Mouse (Mus musculus): ENCODE results near the gene Taf3. TPM values are rescaled to one million over a fixed set of nuclear protein-coding genes. Genes with fewer than 3 reads are reported as not detected.

Taf3 gene
- total and polyA plus RNA-seq, 3 experiments = 3.1 to 13.4 (median 6.0) TPM

GRCm38 (mm10) chr2:9875676-9876357 is 172.6 kb downstream of the Taf3 start:
- H3K4me2 ChIP-seq (ENCODE audit: insufficient read depth, low read depth, poor library complexity, severe bottlenecking) = no peak overlapping the region
- dilution Hi-C loops (cut with MboI; ENCODE audit: extremely low pct_ligation_motif_present, extremely low pct_unique_long_range_greater_than_20kb, low sequenced_read_pairs) = no loop called here
- H3K9ac ChIP-seq (ENCODE audit: insufficient read depth, low read depth) = no peak overlapping the region
- H3K4me1 ChIP-seq (ENCODE audit: control insufficient read depth in 1 of 2, insufficient read depth in 2 of 2) = peaks cover 4 to 23% of the 10 kb centered on the region in 2 experiments; a peak in 3 of 4 replicates
- H3K36me3 ChIP-seq (replicated peaks in 1 of 2; ENCODE audit: control insufficient read depth in 1 of 2, insufficient read depth in 1 of 2, low read length in 1 of 2) = peaks cover 0 to 3% of the 10 kb centered on the region in 2 experiments
- peaks cover 3% of the 10 kb centered on the region for H3K9me3 ChIP-seq (replicated peaks; ENCODE audit: low read length)
- no peak overlapping the region for H3K27ac ChIP-seq (ENCODE audit: insufficient read depth, low read depth)
- in situ Hi-C loops (cut with MboI; ENCODE audit: low pct_ligation_motif_present, low pct_unique_long_range_greater_than_20kb, low sequenced_read_pairs) = loop anchor here (25.0 kb wide), 1 partner anchor 414 kb away; no protein-coding TSS in a partner anchor
- no peak for DNase-seq (ENCODE audit: extremely low read depth)
- H3K4me3 ChIP-seq (replicated peaks in 1 of 3; ENCODE audit: low read depth in 2 of 3, low read length in 2 of 3, poor library complexity in 1 of 3) = no peak overlapping the region
- no peak for TF ChIP-seq TBP (conservative IDR thresholded peaks at IDR 0.05; ENCODE audit: low read depth, low read length)
- no peak for TF ChIP-seq MAFK (IDR thresholded peaks at IDR 0.05; ENCODE audit: insufficient replicate concordance, low read length)
- TF ChIP-seq CTCF (conservative IDR thresholded peaks at IDR 0.05 in 1 of 2, IDR thresholded peaks at IDR 0.05 in 1 of 2; ENCODE audit: low read depth in 2 of 2, low read length in 2 of 2) = no peak
- TF ChIP-seq ZNF384 (IDR thresholded peaks at IDR 0.05; ENCODE audit: low read depth, low read length) = no peak
- TF ChIP-seq NRF1 (IDR thresholded peaks at IDR 0.05; ENCODE audit: low read depth, low read length) = no peak
- no peak for TF ChIP-seq GABPA (IDR thresholded peaks at IDR 0.05; ENCODE audit: insufficient replicate concordance, low read depth, low read length)
- TF ChIP-seq MEF2A (IDR thresholded peaks at IDR 0.05; ENCODE audit: borderline replicate concordance, low read depth, low read length) = no peak
- TF ChIP-seq POLR2A (IDR thresholded peaks at IDR 0.05; ENCODE audit: low read depth, low read length) = no peak
- no peak for TF ChIP-seq PAX5 (IDR thresholded peaks at IDR 0.05; ENCODE audit: low read length)
- no peak for TF ChIP-seq ELF1 (IDR thresholded peaks at IDR 0.05; ENCODE audit: low read depth, low read length)
- TF ChIP-seq TCF12 (IDR thresholded peaks at IDR 0.05; ENCODE audit: low read depth, low read length) = no peak
- no peak for TF ChIP-seq E2F4 (IDR thresholded peaks at IDR 0.05; ENCODE audit: insufficient replicate concordance, low read depth, low read length)
- TF ChIP-seq RAD21 (IDR thresholded peaks at IDR 0.05; ENCODE audit: low read depth, low read length) = no peak
- no peak for TF ChIP-seq BHLHE40 (IDR thresholded peaks at IDR 0.05; ENCODE audit: low read depth, low read length)
- TF ChIP-seq ETS1 (conservative IDR thresholded peaks at IDR 0.05; ENCODE audit: low read depth, low read length) = no peak
- TF ChIP-seq CHD2 (IDR thresholded peaks at IDR 0.05; ENCODE audit: low read length) = no peak
- H3K27me3 ChIP-seq (replicated peaks) = no peaks in the 10 kb centered on the region
- no peaks in the 10 kb centered on the region for H3K79me2 ChIP-seq (replicated peaks; ENCODE audit: control insufficient read depth, extremely low read depth, insufficient read depth, poor library complexity, severe bottlenecking)

DNA sequence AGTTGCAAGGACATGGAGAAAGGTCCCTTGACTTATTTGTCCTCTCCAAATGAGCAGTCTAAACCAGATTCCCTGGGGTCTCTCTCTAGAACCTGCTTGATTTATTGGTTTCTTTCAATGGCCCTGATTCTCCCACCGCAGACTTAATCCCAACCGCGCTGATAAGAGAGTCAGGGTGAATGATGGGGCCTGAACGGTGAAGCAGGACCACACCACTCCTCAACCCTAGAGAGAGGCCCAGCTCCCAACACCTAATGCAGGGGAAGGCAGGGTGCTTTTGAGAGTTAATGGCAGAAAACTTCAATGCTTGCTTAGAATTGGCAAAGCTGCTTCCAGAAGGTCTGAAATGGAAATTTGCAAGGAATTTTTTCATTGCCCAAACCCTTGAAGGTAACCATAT is 173.2 kb downstream of the Taf3 start:
- H3K4me1 ChIP-seq (ENCODE audit: control insufficient read depth in 1 of 2, insufficient read depth in 2 of 2) = peaks cover 4 to 29% of the 10 kb centered on the region in 2 experiments; a peak in 3 of 4 replicates
- no peak overlapping the region for H3K27ac ChIP-seq (ENCODE audit: insufficient read depth, low read depth)
- H3K4me3 ChIP-seq (replicated peaks in 1 of 3; ENCODE audit: low read depth in 2 of 3, low read length in 2 of 3, poor library complexity in 1 of 3) = no peak overlapping the region
- H3K27me3 ChIP-seq (replicated peaks) = no peaks in the 10 kb centered on the region
- no peak overlapping the region for H3K4me2 ChIP-seq (ENCODE audit: insufficient read depth, low read depth, poor library complexity, severe bottlenecking)
- dilution Hi-C loops (cut with MboI; ENCODE audit: extremely low pct_ligation_motif_present, extremely low pct_unique_long_range_greater_than_20kb, low sequenced_read_pairs) (no loop called here), in situ Hi-C loops (cut with MboI; ENCODE audit: low pct_ligation_motif_present, low pct_unique_long_range_greater_than_20kb, low sequenced_read_pairs) (loop anchor here (25.0 kb wide), 1 partner anchor 413 kb away; no protein-coding TSS in a partner anchor)
- no peak for DNase-seq (ENCODE audit: extremely low read depth)
- peaks cover 0 to 3% of the 10 kb centered on the region in 2 experiments for H3K36me3 ChIP-seq (replicated peaks in 1 of 2; ENCODE audit: control insufficient read depth in 1 of 2, insufficient read depth in 1 of 2, low read length in 1 of 2)
- TF ChIP-seq JUN (IDR thresholded peaks at IDR 0.05; ENCODE audit: insufficient read depth, low read depth, low read length) = no peak
- TF ChIP-seq POLR2AphosphoS2 (IDR thresholded peaks at IDR 0.05; ENCODE audit: low read depth, low read length) = no peak
- no peak for TF ChIP-seq MXI1 (IDR thresholded peaks at IDR 0.05; ENCODE audit: low read depth, low read length)
- H3K9ac ChIP-seq (ENCODE audit: insufficient read depth, low read depth) = no peak overlapping the region
- peaks cover 3% of the 10 kb centered on the region for H3K9me3 ChIP-seq (replicated peaks; ENCODE audit: low read length)
- H3K79me2 ChIP-seq (replicated peaks; ENCODE audit: control insufficient read depth, extremely low read depth, insufficient read depth, poor library complexity, severe bottlenecking) = no peaks in the 10 kb centered on the region
